Mouse (Mus musculus) embryo, embryonic 10.5 days (tissue): ENCODE data around the gene Gm15107.
"Not testable (repeated sequence)": the region's sequence is repeated elsewhere in the genome, so short reads cannot be mapped to it uniquely, and the experiment has no call there.

Source experiments
- DNase-seq: peaks from one replicate; pipeline ENCODE4 v3.0.0-alpha.2; 2015; ENCODE audit warnings: low spot score

Gene Gm15107

GRCm38 (mm10) chrX:148180424-148180823, at the start of gene Gm15107:
TSS of gene Gm15107 (plus strand) at chrX:148180724.
- DNase-seq, result not testable (repeated sequence)
